Mouse (Mus musculus): ENCODE measurements around the gene Mapkap1. TPM values are rescaled to one million over a fixed set of nuclear protein-coding genes. Genes with fewer than 3 reads are reported as not detected.

The Mapkap1 gene
- polyA plus RNA-seq, 1 experiment from 2014 or later, result 74.7 TPM

DNA sequence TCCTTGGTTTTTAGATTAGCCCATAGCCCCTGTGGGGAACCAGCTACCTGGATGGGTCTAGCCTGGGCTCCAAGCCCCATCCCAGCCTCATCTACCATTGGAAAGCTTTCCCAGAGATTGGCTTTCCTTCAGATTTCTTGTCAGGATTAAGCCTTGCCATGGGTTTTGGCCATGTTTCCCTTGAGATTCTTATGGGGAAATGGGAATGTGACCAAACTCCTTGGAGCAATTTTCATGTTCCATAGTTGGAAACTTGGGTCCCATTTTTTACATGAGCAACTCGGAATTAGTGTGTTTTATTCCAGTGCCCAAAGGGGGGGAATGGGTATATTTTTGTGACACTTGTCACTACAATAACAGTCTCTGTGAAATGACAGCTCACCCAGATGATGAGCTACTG is 125.8 kb downstream of the Mapkap1 start:
- 0 out of 2 replicates have a peak, but pooled peaks cover 4% of the 10 kb centered on the region for H3K36me3 ChIP-seq (ENCODE audit: control insufficient read depth, insufficient read depth, low read length)
- no peak overlapping the region for H3K4me3 ChIP-seq (ENCODE audit: control insufficient read depth in 1 of 2, insufficient read depth in 1 of 2, low read depth in 1 of 2, low read length in 2 of 2)
- ATAC-seq (ENCODE audit: insufficient number of reproducible peaks, insufficient read depth, low FRiP score, low read depth), result no peak
- H3K27me3 ChIP-seq (ENCODE audit: control insufficient read depth, insufficient read depth, low read length), result no peaks in the 10 kb centered on the region
- peak overlapping the region; percentile 67 to 71 for H3K27ac ChIP-seq (replicated peaks in 1 of 2; ENCODE audit: control insufficient read depth in 1 of 2, insufficient read depth in 1 of 2, low read depth in 2 of 2, low read length in 2 of 2)
- no peak overlapping the region for H3K9ac ChIP-seq (ENCODE audit: low read length)
- no peaks in the 10 kb centered on the region for H3K9me3 ChIP-seq (ENCODE audit: control insufficient read depth, low read length)
- peaks cover 13 to 23% of the 10 kb centered on the region in 2 experiments for H3K4me1 ChIP-seq (ENCODE audit: control insufficient read depth in 2 of 2, insufficient read depth in 2 of 2, low read length in 2 of 2)
- 78% methylated on average over 1 of the region's 1 CpGs for WGBS
- no peak overlapping the region for H3K4me2 ChIP-seq (ENCODE audit: low read length)

DNA sequence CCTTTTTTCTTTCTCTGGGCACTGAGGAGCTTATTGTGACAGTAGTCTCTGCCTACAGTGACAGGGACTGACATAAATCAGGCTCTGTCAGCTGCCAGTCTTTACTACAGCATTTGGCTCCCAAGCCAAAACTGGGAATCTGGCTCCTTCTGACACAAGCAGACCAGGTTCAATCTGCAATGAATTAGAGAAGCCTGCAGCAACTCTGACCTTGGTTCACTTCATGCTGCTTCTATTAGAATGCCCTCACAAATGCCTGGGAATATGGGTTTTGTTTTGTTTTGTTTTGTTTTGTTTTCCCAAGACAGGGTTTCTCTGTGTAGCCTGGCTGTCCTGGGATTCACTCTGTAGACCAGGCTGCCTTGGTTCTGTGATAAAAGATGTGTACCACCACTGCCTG is 126.7 kb downstream of the Mapkap1 start:
- no peaks in the 10 kb centered on the region for H3K9me3 ChIP-seq (ENCODE audit: control insufficient read depth, low read length)
- H3K4me2 ChIP-seq (ENCODE audit: low read length), result no peak overlapping the region
- H3K9ac ChIP-seq (ENCODE audit: low read length), result no peak overlapping the region
- H3K27ac ChIP-seq (replicated peaks in 1 of 2; ENCODE audit: control insufficient read depth in 1 of 2, insufficient read depth in 1 of 2, low read depth in 2 of 2, low read length in 2 of 2), result 0 out of 4 replicates have a peak overlapping the region, but pooled peaks of 1 of the 2 experiments have one; percentile 10
- no peak overlapping the region for H3K4me3 ChIP-seq (ENCODE audit: control insufficient read depth in 1 of 2, insufficient read depth in 1 of 2, low read depth in 1 of 2, low read length in 2 of 2)
- H3K27me3 ChIP-seq (ENCODE audit: control insufficient read depth, insufficient read depth, low read length), result no peaks in the 10 kb centered on the region
- peaks cover 13 to 23% of the 10 kb centered on the region in 2 experiments for H3K4me1 ChIP-seq (ENCODE audit: control insufficient read depth in 2 of 2, insufficient read depth in 2 of 2, low read length in 2 of 2)
- ATAC-seq (ENCODE audit: insufficient number of reproducible peaks, insufficient read depth, low FRiP score, low read depth), result no peak
- H3K36me3 ChIP-seq (ENCODE audit: control insufficient read depth, insufficient read depth, low read length), result peaks cover 9% of the 10 kb centered on the region; the same call in 1 of the 2 replicates

DNA sequence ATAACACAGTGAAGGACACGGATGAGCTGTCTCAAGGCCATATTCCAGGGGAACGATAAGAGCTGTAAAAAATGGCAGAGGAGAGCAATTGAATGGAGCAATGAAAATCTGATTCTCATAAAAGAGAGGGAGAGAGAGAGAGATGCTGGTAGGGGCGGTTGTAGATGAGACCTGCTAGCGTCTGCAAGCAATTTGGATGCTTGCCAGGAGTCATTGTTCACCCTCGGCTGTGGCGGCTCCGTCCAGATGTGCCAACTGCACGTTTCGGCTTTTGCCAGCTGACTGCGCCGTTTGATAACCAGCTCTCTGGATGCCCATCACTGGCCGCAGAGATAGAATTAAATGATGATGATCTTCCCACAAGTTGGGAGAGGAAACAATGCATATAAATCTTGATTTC is 128.4 kb downstream of the Mapkap1 start:
- no peak overlapping the region for H3K9ac ChIP-seq (ENCODE audit: low read length)
- H3K27ac ChIP-seq (replicated peaks in 1 of 2; ENCODE audit: control insufficient read depth in 1 of 2, insufficient read depth in 1 of 2, low read depth in 2 of 2, low read length in 2 of 2), result no peak overlapping the region
- no peaks in the 10 kb centered on the region for H3K27me3 ChIP-seq (ENCODE audit: control insufficient read depth, insufficient read depth, low read length)
- no peak for ATAC-seq (ENCODE audit: insufficient number of reproducible peaks, insufficient read depth, low FRiP score, low read depth)
- 35% methylated on average over 12 of the region's 12 CpGs for WGBS
- peaks cover 13 to 23% of the 10 kb centered on the region in 2 experiments for H3K4me1 ChIP-seq (ENCODE audit: control insufficient read depth in 2 of 2, insufficient read depth in 2 of 2, low read length in 2 of 2)
- no peak overlapping the region for H3K4me3 ChIP-seq (ENCODE audit: control insufficient read depth in 1 of 2, insufficient read depth in 1 of 2, low read depth in 1 of 2, low read length in 2 of 2)
- H3K4me2 ChIP-seq (ENCODE audit: low read length), result peak overlapping the region; percentile 2; the same call in 1 of the 2 replicates
- peaks cover 9% of the 10 kb centered on the region; the same call in 1 of the 2 replicates for H3K36me3 ChIP-seq (ENCODE audit: control insufficient read depth, insufficient read depth, low read length)
- no peaks in the 10 kb centered on the region for H3K9me3 ChIP-seq (ENCODE audit: control insufficient read depth, low read length)

DNA sequence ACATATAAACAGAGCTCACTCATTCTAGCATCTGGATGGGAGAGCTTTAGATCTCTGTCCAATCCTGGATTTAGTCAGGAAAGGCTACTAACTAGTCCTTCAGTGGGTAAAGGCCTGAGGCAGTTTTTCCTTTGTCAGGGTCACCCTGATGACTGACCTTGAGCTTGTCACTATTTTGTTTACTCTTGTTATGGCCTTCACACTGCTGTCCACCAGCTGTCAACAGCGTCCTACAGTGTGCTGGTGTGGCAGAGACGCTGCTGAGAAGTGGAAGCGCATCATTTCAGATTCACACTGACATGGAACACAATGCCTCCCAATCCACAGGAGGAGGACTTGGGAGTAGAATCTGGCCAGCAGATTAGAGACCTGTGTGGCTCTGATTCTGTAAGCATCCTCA is 130.8 kb downstream of the Mapkap1 start:
- H3K36me3 ChIP-seq (ENCODE audit: control insufficient read depth, insufficient read depth, low read length), result peaks cover 9% of the 10 kb centered on the region; the same call in 1 of the 2 replicates
- H3K4me1 ChIP-seq (ENCODE audit: control insufficient read depth in 2 of 2, insufficient read depth in 2 of 2, low read length in 2 of 2), result peaks cover 3 to 8% of the 10 kb centered on the region in 2 experiments
- no peaks in the 10 kb centered on the region for H3K9me3 ChIP-seq (ENCODE audit: control insufficient read depth, low read length)
- WGBS, result 69% methylated on average over 3 of the region's 3 CpGs
- no peak overlapping the region for H3K4me3 ChIP-seq (ENCODE audit: control insufficient read depth in 1 of 2, insufficient read depth in 1 of 2, low read depth in 1 of 2, low read length in 2 of 2)
- H3K9ac ChIP-seq (ENCODE audit: low read length), result no peak overlapping the region
- H3K4me2 ChIP-seq (ENCODE audit: low read length), result no peak overlapping the region
- H3K27me3 ChIP-seq (ENCODE audit: control insufficient read depth, insufficient read depth, low read length), result no peaks in the 10 kb centered on the region
- no peak for ATAC-seq (ENCODE audit: insufficient number of reproducible peaks, insufficient read depth, low FRiP score, low read depth)
- no peak overlapping the region for H3K27ac ChIP-seq (replicated peaks in 1 of 2; ENCODE audit: control insufficient read depth in 1 of 2, insufficient read depth in 1 of 2, low read depth in 2 of 2, low read length in 2 of 2)

DNA sequence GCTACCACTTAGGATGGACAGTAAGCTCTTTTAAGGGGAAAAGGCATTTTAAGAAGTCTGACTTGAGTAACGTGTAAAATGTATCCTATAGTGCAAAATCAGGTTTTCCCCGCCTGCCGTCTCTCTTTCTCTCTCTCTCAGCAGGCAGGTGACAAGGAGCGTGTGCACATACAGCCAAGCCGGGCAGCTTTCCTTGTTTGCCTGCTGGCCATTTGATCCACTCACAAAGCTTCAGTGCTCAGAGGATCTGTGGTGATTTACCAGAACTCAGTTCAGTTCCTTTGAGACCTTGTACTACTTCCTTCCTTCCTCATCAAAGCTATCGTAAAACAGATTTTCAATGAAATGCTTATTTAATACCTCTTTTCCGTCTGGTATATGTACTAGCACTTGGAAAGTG is 137.0 kb downstream of the Mapkap1 start:
- no peak for ATAC-seq (ENCODE audit: insufficient number of reproducible peaks, insufficient read depth, low FRiP score, low read depth)
- H3K4me1 ChIP-seq (ENCODE audit: control insufficient read depth in 2 of 2, insufficient read depth in 2 of 2, low read length in 2 of 2), result no peaks in the 10 kb centered on the region

DNA sequence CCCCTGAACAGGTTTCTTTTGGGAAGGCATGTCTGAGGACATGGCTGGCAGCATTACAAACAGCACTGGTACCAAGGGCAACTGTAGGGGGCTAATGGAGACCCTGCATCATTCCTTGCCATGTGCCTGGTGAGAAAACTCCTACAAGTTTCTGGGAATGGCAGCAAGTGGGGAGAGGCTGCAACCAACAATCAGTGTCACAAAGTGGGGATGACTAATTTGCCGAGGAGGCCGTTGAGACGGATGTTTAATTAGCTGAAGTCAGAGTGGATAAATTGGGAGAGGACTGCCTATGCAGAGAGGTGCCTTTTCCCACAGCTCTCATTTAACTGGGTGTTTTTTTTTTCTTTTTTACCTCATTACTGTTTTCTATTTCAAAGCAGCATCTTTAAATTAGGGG is 137.4 kb downstream of the Mapkap1 start:
- no peak for ATAC-seq (ENCODE audit: insufficient number of reproducible peaks, insufficient read depth, low FRiP score, low read depth)
- Histone ChIP-seq H3K4me1 (ENCODE audit: control insufficient read depth in 2 of 2, insufficient read depth in 2 of 2, low read length in 2 of 2) (peaks cover 0 to 2% of the 10 kb centered on the region in 2 experiments; a peak in 1 of 4 replicates), H3K9ac (ENCODE audit: low read length) (no peak overlapping the region), H3K27ac (replicated peaks in 1 of 2; ENCODE audit: control insufficient read depth in 1 of 2, insufficient read depth in 1 of 2, low read depth in 2 of 2, low read length in 2 of 2) (no peak overlapping the region), H3K9me3 (ENCODE audit: control insufficient read depth, low read length) (no peaks in the 10 kb centered on the region), H3K4me2 (ENCODE audit: low read length) (no peak overlapping the region), H3K36me3 (ENCODE audit: control insufficient read depth, insufficient read depth, low read length) (no peaks in the 10 kb centered on the region), H3K4me3 (ENCODE audit: control insufficient read depth in 1 of 2, insufficient read depth in 1 of 2, low read depth in 1 of 2, low read length in 2 of 2) (no peak overlapping the region), H3K27me3 (ENCODE audit: control insufficient read depth, insufficient read depth, low read length) (no peaks in the 10 kb centered on the region)
- 74% methylated on average over 3 of the region's 3 CpGs for WGBS

More for the DNA sequence above, 137.0 kb downstream of the Mapkap1 start:
- H3K9me3 ChIP-seq (ENCODE audit: control insufficient read depth, low read length), result no peaks in the 10 kb centered on the region
- 81% methylated on average over 7 of the region's 7 CpGs for WGBS
- no peaks in the 10 kb centered on the region for H3K27me3 ChIP-seq (ENCODE audit: control insufficient read depth, insufficient read depth, low read length)
- no peak overlapping the region for H3K27ac ChIP-seq (replicated peaks in 1 of 2; ENCODE audit: control insufficient read depth in 1 of 2, insufficient read depth in 1 of 2, low read depth in 2 of 2, low read length in 2 of 2)
- no peak overlapping the region for H3K4me2 ChIP-seq (ENCODE audit: low read length)
- no peak overlapping the region for H3K4me3 ChIP-seq (ENCODE audit: control insufficient read depth in 1 of 2, insufficient read depth in 1 of 2, low read depth in 1 of 2, low read length in 2 of 2)
- no peak overlapping the region for H3K9ac ChIP-seq (ENCODE audit: low read length)
- no peaks in the 10 kb centered on the region for H3K36me3 ChIP-seq (ENCODE audit: control insufficient read depth, insufficient read depth, low read length)

DNA sequence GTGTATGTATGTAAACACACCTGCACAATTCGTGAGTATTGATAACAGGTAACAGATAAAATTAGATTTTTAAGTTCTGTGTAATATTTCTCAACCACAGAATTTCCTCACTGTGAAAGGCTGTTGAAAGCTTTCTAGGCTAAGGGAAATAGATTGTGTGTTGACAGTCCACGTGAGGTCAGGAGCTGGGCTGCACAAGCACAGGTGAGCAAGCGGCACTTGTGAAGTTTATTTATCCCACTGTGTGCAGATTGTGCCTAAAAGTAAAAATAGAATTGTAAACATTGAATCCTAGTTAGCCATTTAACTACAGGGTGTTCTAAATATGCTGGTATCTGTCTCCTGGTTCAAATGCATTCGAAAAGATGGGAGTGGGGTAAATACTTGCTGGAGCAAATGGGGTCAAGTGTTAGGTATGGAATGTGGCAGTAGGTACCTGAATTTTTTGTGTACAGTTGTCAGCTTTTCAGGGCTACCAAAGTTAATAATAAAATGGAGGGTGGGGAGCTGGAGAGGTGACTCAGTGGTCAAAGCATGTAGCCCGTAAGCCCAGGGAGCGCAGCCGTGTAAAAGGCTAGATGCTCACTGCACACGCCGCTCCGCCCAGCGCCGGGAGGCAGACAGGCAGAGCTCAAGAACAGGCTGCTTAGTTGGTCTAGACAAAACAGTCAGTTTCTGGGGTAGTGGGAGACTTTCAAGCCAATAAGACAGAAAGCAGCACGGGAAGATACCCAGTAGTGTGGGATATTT is 138.2 kb downstream of the Mapkap1 start:
- Histone ChIP-seq H3K9ac (ENCODE audit: low read length) (no peak overlapping the region), H3K36me3 (ENCODE audit: control insufficient read depth, insufficient read depth, low read length) (no peaks in the 10 kb centered on the region), H3K9me3 (ENCODE audit: control insufficient read depth, low read length) (no peaks in the 10 kb centered on the region), H3K27me3 (ENCODE audit: control insufficient read depth, insufficient read depth, low read length) (no peaks in the 10 kb centered on the region), H3K4me2 (ENCODE audit: low read length) (no peak overlapping the region), H3K4me3 (ENCODE audit: control insufficient read depth in 1 of 2, insufficient read depth in 1 of 2, low read depth in 1 of 2, low read length in 2 of 2) (no peak overlapping the region), H3K27ac (replicated peaks in 1 of 2; ENCODE audit: control insufficient read depth in 1 of 2, insufficient read depth in 1 of 2, low read depth in 2 of 2, low read length in 2 of 2) (no peak overlapping the region), H3K4me1 (ENCODE audit: control insufficient read depth in 2 of 2, insufficient read depth in 2 of 2, low read length in 2 of 2) (peaks cover 6 to 10% of the 10 kb centered on the region in 2 experiments)
- 88% methylated on average over 13 of the region's 13 CpGs for WGBS
- ATAC-seq (ENCODE audit: insufficient number of reproducible peaks, insufficient read depth, low FRiP score, low read depth), result no peak
